Mouse (Mus musculus) heart, adult 18-20 months (tissue): ENCODE measurements around the gene Ring1. TPM values are rescaled to one million over a fixed set of nuclear protein-coding genes. Genes with fewer than 3 reads are reported as not detected.
"Not testable (repeated sequence)": the region's sequence is repeated elsewhere in the genome, so short reads cannot be mapped to it uniquely, and the experiment has no call there.

Experiments
- DNase-seq, 2 experiments: peaks; one replicate each; pipeline ENCODE4 v3.0.0; 2021 to 2022; ENCODE audit warnings: mixed read lengths in 1 of 2
- microRNA-seq, 2 experiments: library from miRNA; unstranded; fragments of <30 nt; microRNA quantifications; one replicate each; pipeline ENCODE4 v1.2.0; 2022
- total RNA-seq, 2 experiments: library from RNA; stranded (reverse); gene quantifications; 2 replicates each; pipeline ENCODE4 v1.2.3; 2021

The Ring1 gene
- total RNA-seq, 2 experiments from 2014 or later, result 13.2 to 16.9 TPM

DNA sequence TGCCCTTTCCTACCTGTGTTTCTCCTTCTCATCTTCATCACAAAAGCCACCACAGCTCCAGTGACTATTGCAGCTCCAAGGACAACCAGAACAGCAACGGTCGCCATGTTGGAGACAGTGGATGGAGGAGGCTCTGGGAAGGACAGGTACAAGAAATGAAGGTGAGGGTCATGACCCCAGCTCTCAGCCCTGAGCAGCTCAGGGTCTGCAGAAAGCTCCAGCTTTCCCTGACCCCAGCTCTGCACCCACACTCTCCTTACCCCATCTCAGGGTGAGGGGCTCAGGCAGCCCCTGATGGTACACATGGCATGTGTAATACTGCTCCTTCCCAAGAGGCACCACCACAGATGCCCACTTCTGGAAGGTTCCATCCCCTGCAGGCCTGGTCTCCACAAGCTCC is 27.5 kb downstream of the Ring1 start:
- not testable (repeated sequence) for DNase-seq

GRCm38 (mm10) chr17:33995651-33996050 is 28.8 kb downstream of the Ring1 start:
- no peak for DNase-seq

DNA sequence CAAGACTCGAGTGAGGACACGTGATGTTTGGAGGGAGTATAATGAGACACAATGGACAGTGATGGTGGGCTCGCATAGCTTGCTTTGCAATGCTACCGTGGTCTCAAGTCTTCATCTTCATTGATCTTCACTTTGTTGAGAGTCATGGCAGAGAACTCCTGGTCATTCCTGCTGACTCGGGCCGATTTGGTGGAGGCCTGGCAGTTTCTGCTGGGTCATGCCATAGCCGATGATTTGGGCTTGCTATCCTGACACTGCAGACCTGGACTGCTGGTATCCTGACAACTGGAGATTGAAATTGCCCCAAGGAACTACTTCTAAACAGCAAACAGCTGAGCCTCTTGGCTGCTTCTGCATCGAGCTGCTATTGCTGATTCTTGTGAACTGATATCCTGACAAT is 29.5 kb downstream of the Ring1 start:
- no peak for DNase-seq

GRCm38 (mm10) chr17:33991788-33992664 is 32.5 kb downstream of the Ring1 start:
- DNase-seq, result peak; percentile 49 to 76

DNA sequence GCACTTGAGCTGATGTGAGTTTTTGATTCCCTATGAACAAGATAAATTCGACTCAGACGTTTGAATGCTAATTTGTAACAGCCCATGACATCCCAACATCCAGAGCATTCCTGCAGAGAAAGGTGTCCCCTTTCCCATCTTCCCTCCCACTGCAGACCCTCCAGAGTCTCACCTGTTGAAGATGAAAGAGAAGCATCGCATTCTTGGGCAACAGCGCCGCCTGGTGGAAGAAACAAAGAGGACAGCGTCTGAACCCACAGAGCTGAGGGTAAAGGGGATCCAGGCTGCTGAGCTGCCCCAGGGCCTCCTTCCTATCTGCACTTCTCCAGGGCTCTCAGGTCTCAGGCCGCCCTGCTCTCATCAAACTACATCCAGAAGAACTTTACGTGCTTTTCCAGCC is 42.3 kb downstream of the Ring1 start:
- DNase-seq, result peak; percentile 63 to 89

DNA sequence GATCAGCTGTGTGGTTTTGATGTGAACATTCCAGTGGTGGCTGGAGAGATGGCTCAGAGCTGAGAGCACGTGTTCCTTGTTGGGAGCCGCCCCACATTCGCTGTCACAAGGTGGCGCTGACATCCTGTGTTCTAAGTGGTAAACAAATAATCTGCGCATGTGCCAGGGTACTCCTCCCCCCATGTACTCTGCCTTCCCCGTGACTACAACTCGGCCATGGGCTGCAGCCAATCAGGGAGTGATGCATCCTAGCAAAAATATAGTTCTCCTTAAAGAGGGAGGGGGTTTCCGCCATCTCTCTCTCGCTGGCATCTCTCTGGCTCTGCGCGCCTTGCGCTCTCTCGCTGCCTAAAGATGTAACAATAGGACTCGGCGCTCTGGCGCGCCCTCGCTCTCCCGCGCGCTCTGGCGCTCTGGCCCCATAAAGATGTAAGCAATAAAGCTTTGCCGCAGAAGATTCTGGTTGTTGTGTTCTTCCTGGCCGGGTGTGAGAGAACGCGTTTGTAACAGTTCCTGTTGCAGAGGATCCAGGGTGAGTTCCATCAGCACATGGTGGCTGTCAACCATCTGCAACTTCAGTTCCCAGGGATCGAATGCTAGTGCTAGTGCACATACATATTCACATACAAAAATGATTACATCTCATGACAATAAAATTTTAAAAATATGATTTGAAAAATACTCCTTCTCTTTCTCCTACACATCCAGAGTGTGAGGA is 43.1 kb downstream of the Ring1 start:
- peak; percentile 91 to 95 for DNase-seq

DNA sequence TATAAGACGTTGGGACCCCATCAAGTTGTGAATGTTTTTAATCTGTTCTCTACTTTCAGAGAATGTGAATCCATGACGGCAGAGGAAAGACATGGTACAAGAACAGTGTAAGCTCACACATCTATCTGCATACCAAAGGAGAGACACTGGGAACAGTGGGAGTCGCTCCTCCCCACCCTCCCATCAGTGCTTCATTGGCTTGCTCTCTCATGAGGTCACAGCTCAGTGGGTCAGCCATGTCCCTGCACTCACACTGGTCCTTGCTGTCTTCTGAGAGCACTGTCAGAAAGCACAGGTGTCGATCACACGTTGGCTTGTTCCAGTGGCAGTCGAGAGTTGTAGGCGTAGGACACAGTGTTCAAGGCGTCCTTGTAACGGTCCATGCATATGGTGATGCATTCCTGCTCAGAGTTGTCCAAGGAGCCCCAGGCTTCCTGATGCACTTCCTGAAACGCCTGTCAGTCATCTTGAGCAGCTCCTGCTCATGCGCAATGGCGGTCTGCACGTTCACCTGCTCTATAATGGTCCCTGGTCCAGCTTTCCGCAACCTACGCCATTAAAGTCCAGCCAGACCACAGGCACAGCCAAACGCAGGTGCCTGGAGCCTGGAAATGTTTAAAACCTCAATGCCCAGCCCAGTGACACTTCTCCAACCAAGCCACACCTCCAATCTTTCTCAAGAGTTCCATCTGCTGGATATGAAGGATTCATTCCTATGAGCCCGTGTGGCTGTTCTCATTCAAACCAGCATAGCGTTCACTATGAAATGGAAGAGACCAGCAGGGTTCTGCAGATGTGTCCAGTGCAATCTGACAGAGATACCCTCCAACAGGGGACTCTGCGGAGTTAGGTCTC is 44.1 kb downstream of the Ring1 start:
- DNase-seq, result no peak

GRCm38 (mm10) chr17:33979512-33980050 is 44.9 kb downstream of the Ring1 start:
- no peak for DNase-seq

DNA sequence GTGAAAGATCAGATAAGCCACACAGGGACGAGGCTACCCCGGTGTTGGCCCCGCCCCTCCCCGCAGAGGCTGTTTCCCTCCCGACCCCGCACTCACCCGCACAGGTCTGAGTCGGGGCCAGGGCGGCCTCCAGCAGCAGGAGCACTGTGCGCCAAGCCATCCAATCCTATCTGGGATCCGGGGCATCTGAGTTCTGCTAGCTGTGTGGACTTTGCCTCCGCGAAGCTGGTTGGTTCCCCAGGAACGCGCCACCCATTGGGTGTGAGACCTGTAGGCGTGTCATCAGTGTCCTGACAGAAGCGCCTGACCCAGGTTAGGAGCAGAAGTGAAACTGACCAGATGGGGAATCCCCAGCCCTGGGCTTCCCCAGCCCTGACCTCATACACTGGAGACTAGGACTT is 45.8 kb downstream of the Ring1 start:
- peak; percentile 86 to 95 for DNase-seq

DNA sequence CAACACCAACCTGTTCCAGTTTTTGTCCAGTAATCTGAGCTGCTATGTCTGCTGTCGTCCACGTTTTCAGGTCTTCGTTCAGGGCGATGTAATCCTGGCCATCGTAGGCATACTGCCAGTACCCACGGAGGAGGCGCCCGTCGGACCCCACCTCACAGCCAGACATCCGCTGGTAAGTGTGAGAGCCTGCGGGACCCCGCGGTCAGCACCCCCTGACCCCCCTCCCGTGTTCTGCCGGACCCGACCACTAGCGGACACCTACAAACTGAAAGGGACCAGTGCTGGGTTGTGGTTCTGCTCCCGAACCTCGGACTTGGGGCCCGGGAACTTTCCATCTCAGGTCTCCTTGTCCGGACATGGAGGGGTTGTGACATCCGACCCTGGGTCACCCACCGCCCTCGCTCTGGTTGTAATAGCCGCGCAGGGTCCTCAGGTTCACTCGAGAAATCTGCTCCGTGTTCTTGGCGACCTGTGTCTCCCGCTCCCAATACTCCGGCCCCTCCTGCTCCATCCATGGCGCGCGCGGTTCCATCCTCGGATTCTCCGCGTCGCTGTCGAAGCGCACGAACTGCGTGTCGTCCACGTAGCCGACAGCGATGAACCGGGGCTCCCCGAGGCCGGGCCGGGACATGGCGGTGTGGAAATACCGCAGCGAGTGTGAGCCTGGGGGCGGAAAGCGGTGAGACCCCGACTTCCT is 46.5 kb downstream of the Ring1 start:
- no peak for DNase-seq

DNA sequence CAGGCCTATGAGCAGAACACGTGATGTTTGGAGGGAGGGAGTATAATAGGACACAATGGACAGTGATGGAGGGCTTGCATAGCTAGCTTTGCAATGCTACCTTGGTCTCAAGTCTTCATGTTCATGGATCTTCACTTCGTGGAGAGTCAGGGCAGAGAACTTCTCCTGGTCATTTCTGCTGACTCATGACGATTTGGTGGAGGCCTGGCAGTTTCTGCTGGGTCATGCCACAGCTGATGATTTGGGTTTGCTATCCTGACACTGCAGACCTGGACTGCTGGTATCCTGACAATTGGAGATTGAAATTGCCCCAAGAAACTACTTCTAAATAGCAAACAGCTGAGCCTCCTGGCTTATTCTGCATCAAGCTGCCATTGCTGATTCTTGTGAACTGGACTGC is 50.9 kb downstream of the Ring1 start:
- no peak for DNase-seq

GRCm38 (mm10) chr17:33972691-33973090 is 51.8 kb downstream of the Ring1 start:
- DNase-seq, result no peak

Small RNA genes lying within 50 kb of the gene (microRNA-seq; reads per million reads assigned to microRNA genes)
- 0 to 0.81 reads per million in 2 experiments for gene Mir219a-1
- 0 reads per million in 2 experiments for gene Mir219c

Other genes starting within 250 kb of the Ring1 start
- gene Angptl4, start 242.8 kb downstream of the Ring1 start, total RNA-seq, result 10 to 100 TPM in 1 of 2 experiments, 1 to 10 TPM in 1; 5.5 to 12.2 TPM
- 10 to 100 TPM; 49.0 to 64.9 TPM for gene Kank3, start 214.2 kb downstream of the Ring1 start, total RNA-seq
- gene Rps28, start 200.1 kb downstream of the Ring1 start, total RNA-seq, result 100 to 1,000 TPM; 702 to 791 TPM
- 100 to 1,000 TPM; 645 to 655 TPM for gene Ndufa7, start 200.1 kb downstream of the Ring1 start, total RNA-seq
- gene Cd320, start 181.6 kb downstream of the Ring1 start, total RNA-seq, result 10 to 100 TPM; 31.8 to 34.9 TPM
- gene Gm7029, start 150.8 kb downstream of the Ring1 start, total RNA-seq, result not detected
- gene Kifc1, start 134.0 kb downstream of the Ring1 start, total RNA-seq, result 1 to 10 TPM in 1 of 2 experiments, under 1 TPM in 1; 0.80 to 1.4 TPM
- not detected for gene Platr17, start 119.5 kb downstream of the Ring1 start, total RNA-seq
- 10 to 100 TPM; 12.3 to 20.7 TPM for gene Daxx, start 115.3 kb downstream of the Ring1 start, total RNA-seq
- gene Tapbp, start 108.8 kb downstream of the Ring1 start, total RNA-seq, result 100 to 1,000 TPM; 111 to 115 TPM
- gene Zbtb22, start 108.8 kb downstream of the Ring1 start, total RNA-seq, result 10 to 100 TPM; 15.6 to 16.6 TPM
- 10 to 100 TPM; 30.9 to 31.8 TPM for gene Rgl2, start 95.1 kb downstream of the Ring1 start, total RNA-seq
- 10 to 100 TPM; 69.9 to 76.1 TPM for gene Pfdn6, start 84.3 kb downstream of the Ring1 start, total RNA-seq
- gene Wdr46, start 84.0 kb downstream of the Ring1 start, total RNA-seq, result 10 to 100 TPM; 10.3 to 10.9 TPM
- gene B3galt4, start 73.2 kb downstream of the Ring1 start, total RNA-seq, result 1 to 10 TPM; 1.3 to 1.8 TPM
- gene Vps52, start 68.9 kb downstream of the Ring1 start, total RNA-seq, result 10 to 100 TPM; 36.8 to 39.7 TPM
- gene Rps18, start 68.7 kb downstream of the Ring1 start, total RNA-seq, result 100 to 1,000 TPM; 419 to 435 TPM
- gene H2-K1, start 24.3 kb downstream of the Ring1 start, total RNA-seq, result 100 to 1,000 TPM; 204 to 337 TPM
- gene H2-Ke6, start 3.4 kb upstream of the Ring1 start, total RNA-seq, result 100 to 1,000 TPM; 131 to 137 TPM
- gene Slc39a7, start 7.0 kb upstream of the Ring1 start, total RNA-seq, result 10 to 100 TPM; 66.3 to 67.0 TPM
- 10 to 100 TPM; 42.3 to 45.4 TPM for gene Rxrb, start 7.1 kb upstream of the Ring1 start, total RNA-seq
- 1 to 10 TPM in 1 of 2 experiments, under 1 TPM in 1; 0.55 to 1.7 TPM for gene Col11a2, start 14.8 kb upstream of the Ring1 start, total RNA-seq
- gene H2-Oa, start 67.7 kb upstream of the Ring1 start, total RNA-seq, result 1 to 10 TPM in 1 of 2 experiments, not detected in 1; 1.6 TPM
- gene H2-DMa, start 94.9 kb upstream of the Ring1 start, total RNA-seq, result 1 to 10 TPM; 5.9 to 7.2 TPM
- 10 to 100 TPM; 64.5 to 79.0 TPM for gene Brd2, start 98.0 kb upstream of the Ring1 start, total RNA-seq
- gene H2-DMb2, start 118.6 kb upstream of the Ring1 start, total RNA-seq, result 1 to 10 TPM; 2.0 to 7.5 TPM
- gene H2-DMb1, start 128.4 kb upstream of the Ring1 start, total RNA-seq, result 1 to 10 TPM; 3.0 to 3.9 TPM
- gene Tap1, start 162.9 kb upstream of the Ring1 start, total RNA-seq, result 10 to 100 TPM in 1 of 2 experiments, 1 to 10 TPM in 1; 5.7 to 11.4 TPM
- gene Psmb9, start 163.1 kb upstream of the Ring1 start, total RNA-seq, result 10 to 100 TPM; 13.1 to 25.3 TPM
- gene Psmb8, start 173.0 kb upstream of the Ring1 start, total RNA-seq, result 10 to 100 TPM; 19.5 to 34.4 TPM
- gene Tap2, start 178.8 kb upstream of the Ring1 start, total RNA-seq, result 10 to 100 TPM; 25.3 to 33.3 TPM
- gene H2-Ob, start 214.2 kb upstream of the Ring1 start, total RNA-seq, result 1 to 10 TPM in 1 of 2 experiments, under 1 TPM in 1; 0.77 to 5.7 TPM
- 10 to 100 TPM; 36.6 to 43.8 TPM for gene H2-Ab1, start 233.0 kb upstream of the Ring1 start, total RNA-seq